Mouse (Mus musculus) WW6 (cell line): ENCODE results near the gene Aplp1.
A peak's percentile ranks its signal among the peaks of the same experiment; 100 is the strongest.

Experiments used
- DNase-seq: peaks from one replicate; pipeline ENCODE4 v3.0.0-alpha.2; 2013; ENCODE audit warnings: low read depth, low spot score

The Aplp1 gene

GRCm38 (mm10) chr7:30450241-30450640, 4.9 kb upstream of the Aplp1 start:
- no peak for DNase-seq

- DNase-seq: no peak
Measured at GRCm38 (mm10) chr7:30444154-30444970, 973 bp downstream of the Aplp1 start.

- no peak for DNase-seq
Measured at GRCm38 (mm10) chr7:30443696-30444095, 1.6 kb downstream of the Aplp1 start.

- peak; percentile 57 for DNase-seq
Measured at GRCm38 (mm10) chr7:30440697-30441096, 4.6 kb downstream of the Aplp1 start.

- no peak for DNase-seq
Measured at GRCm38 (mm10) chr7:30439734-30440133, 5.6 kb downstream of the Aplp1 start.

- DNase-seq: no peak
Measured at GRCm38 (mm10) chr7:30436879-30437278, 8.5 kb downstream of the Aplp1 start.

- DNase-seq: no peak
Measured at GRCm38 (mm10) chr7:30435156-30435555, 10.2 kb downstream of the Aplp1 start.

GRCm38 (mm10) chr7:30434701-30435100, 10.6 kb downstream of the Aplp1 start:
- DNase-seq: no peak

- DNase-seq: no peak
Measured at GRCm38 (mm10) chr7:30434238-30434637, 11.1 kb downstream of the Aplp1 start.

GRCm38 (mm10) chr7:30431793-30432192, 13.5 kb downstream of the Aplp1 start:
- no peak for DNase-seq

GRCm38 (mm10) chr7:30430191-30430590, 15.1 kb downstream of the Aplp1 start:
- no peak for DNase-seq

GRCm38 (mm10) chr7:30429327-30429726, 16.0 kb downstream of the Aplp1 start:
- no peak for DNase-seq

- no peak for DNase-seq
Measured at GRCm38 (mm10) chr7:30423071-30423641, 22.2 kb downstream of the Aplp1 start.

GRCm38 (mm10) chr7:30422560-30422959, 22.8 kb downstream of the Aplp1 start:
- DNase-seq: no peak

- DNase-seq: peak; percentile 81
Measured at GRCm38 (mm10) chr7:30421890-30422435, 23.4 kb downstream of the Aplp1 start.

GRCm38 (mm10) chr7:30421175-30421889, 24.0 kb downstream of the Aplp1 start, which contains the start of gene Nfkbid:
TSS of gene Nfkbid (plus strand) at chr7:30421732.
- DNase-seq: peak; percentile 42

GRCm38 (mm10) chr7:30420673-30421072, 24.7 kb downstream of the Aplp1 start:
- DNase-seq: no peak

GRCm38 (mm10) chr7:30419561-30420499, 25.5 kb downstream of the Aplp1 start, which contains the start of gene Hcst:
TSS of gene Hcst (minus strand) at chr7:30419854.
- no peak for DNase-seq

- DNase-seq: no peak
Measured at GRCm38 (mm10) chr7:30417856-30418255, 27.5 kb downstream of the Aplp1 start.

GRCm38 (mm10) chr7:30413596-30413995, 31.7 kb downstream of the Aplp1 start, which contains the start of gene Tyrobp:
TSS of gene Tyrobp (plus strand) at chr7:30413760.
- DNase-seq: no peak

GRCm38 (mm10) chr7:30412735-30413147, 32.6 kb downstream of the Aplp1 start:
- DNase-seq: no peak
